Mouse (Mus musculus): ENCODE measurements at regions not wholly inside any gene's neighbourhood (a gene's known extent, or its start where the extent isn't known, plus 50 kb on each side); places are given as distances from the start of the nearest gene placed in this dataset.
"Not testable (repeated sequence)": the region's sequence is repeated elsewhere in the genome, so short reads cannot be mapped to it uniquely, and the experiment has no call there.

- no peak for DNase-seq (ENCODE audit: low spot score in 2 of 2)
Observed at GRCm38 (mm10) chr6:84317026-84317425, 276.7 kb downstream of the Cyp26b1 start.

- no peak for DNase-seq (ENCODE audit: low spot score in 2 of 2)
Observed at GRCm38 (mm10) chr6:84315175-84315912, 278.4 kb downstream of the Cyp26b1 start.

GRCm38 (mm10) chr6:84313797-84314196, 279.9 kb downstream of the Cyp26b1 start:
- DNase-seq (ENCODE audit: low spot score in 2 of 2), result no peak

- DNase-seq (ENCODE audit: low spot score in 2 of 2), result no peak
Observed at GRCm38 (mm10) chr6:84310635-84311241, 283.0 kb downstream of the Cyp26b1 start.

GRCm38 (mm10) chr6:84307556-84307955, 286.2 kb downstream of the Cyp26b1 start:
- no peak for DNase-seq (ENCODE audit: low spot score in 2 of 2)

GRCm38 (mm10) chr6:84306585-84306984, 287.1 kb downstream of the Cyp26b1 start:
- DNase-seq (ENCODE audit: low spot score in 2 of 2), result no peak

GRCm38 (mm10) chr6:84305093-84305492, 288.6 kb downstream of the Cyp26b1 start:
- no peak for DNase-seq (ENCODE audit: low spot score in 2 of 2)

- not testable (repeated sequence) for DNase-seq (ENCODE audit: low spot score in 2 of 2)
Observed at GRCm38 (mm10) chr6:84302916-84303315, 290.8 kb downstream of the Cyp26b1 start.

- DNase-seq (ENCODE audit: low spot score in 2 of 2), result no peak
Observed at GRCm38 (mm10) chr6:84299936-84300335, 291.5 kb downstream of the Dysf start.

- DNase-seq (ENCODE audit: low spot score in 2 of 2), result no peak
Observed at GRCm38 (mm10) chr6:84299146-84299545, 290.8 kb downstream of the Dysf start.

GRCm38 (mm10) chr6:84273907-84274306, 265.5 kb downstream of the Dysf start:
- not testable (repeated sequence) for DNase-seq (ENCODE audit: low spot score in 2 of 2)

GRCm38 (mm10) chr6:84272520-84273311, 264.3 kb downstream of the Dysf start:
- peak in 1 of 2 experiments; percentile 23 for DNase-seq (ENCODE audit: low spot score in 2 of 2)

- DNase-seq (ENCODE audit: low spot score in 2 of 2), result no peak
Observed at GRCm38 (mm10) chr6:84271966-84272365, 263.6 kb downstream of the Dysf start.

GRCm38 (mm10) chr6:84271441-84271840, 263.1 kb downstream of the Dysf start:
- DNase-seq (ENCODE audit: low spot score in 2 of 2), result no peak

- no peak for DNase-seq (ENCODE audit: low spot score in 2 of 2)
Observed at GRCm38 (mm10) chr6:84270518-84271165, 262.3 kb downstream of the Dysf start.

- no peak for DNase-seq (ENCODE audit: low spot score in 2 of 2)
Observed at GRCm38 (mm10) chr6:84269478-84269877, 261.1 kb downstream of the Dysf start.

- no peak for DNase-seq (ENCODE audit: low spot score in 2 of 2)
Observed at GRCm38 (mm10) chr6:84269023-84269422, 260.6 kb downstream of the Dysf start.

- DNase-seq (ENCODE audit: low spot score in 2 of 2), result no peak
Observed at GRCm38 (mm10) chr6:84268111-84268510, 259.7 kb downstream of the Dysf start.

- DNase-seq (ENCODE audit: low spot score in 2 of 2), result no peak
Observed at GRCm38 (mm10) chr6:84267526-84267925, 259.1 kb downstream of the Dysf start.

- no peak for DNase-seq (ENCODE audit: low spot score in 2 of 2)
Observed at GRCm38 (mm10) chr6:84266736-84267135, 258.3 kb downstream of the Dysf start.

GRCm38 (mm10) chr6:84264681-84265080, 256.3 kb downstream of the Dysf start:
- no peak for DNase-seq (ENCODE audit: low spot score in 2 of 2)

GRCm38 (mm10) chr6:84263686-84264085, 255.3 kb downstream of the Dysf start:
- DNase-seq (ENCODE audit: low spot score in 2 of 2), result no peak
